Mouse (Mus musculus) heart, postnatal 36 days (tissue): ENCODE measurements around the gene Gm49601. TPM values are rescaled to one million over a fixed set of nuclear protein-coding genes. Genes with fewer than 3 reads are reported as not detected.

Source experiments
- DNase-seq, 2 experiments: peaks; one replicate each; pipeline ENCODE4 v3.0.0; 2021 to 2022
- intact Hi-C: fragments of 180-260 bp; cut with DNase I; formaldehyde crosslinking; loops from one replicate; pipeline ENCODE4 v1.15.1; 2025
- total RNA-seq, 2 experiments: library from RNA; stranded (reverse); gene quantifications; 2 replicates each; pipeline ENCODE4 v1.2.3; 2021

Gm49601 gene
- total RNA-seq, 2 experiments from 2014 or later, result 0.60 to 1.6 TPM

GRCm38 (mm10) chr16:18630291-18630690, 4.1 kb upstream of the Gm49601 start:
- DNase-seq, result no peak
- intact Hi-C loops, result no loop called here

GRCm38 (mm10) chr16:18629390-18630231, 3.4 kb upstream of the Gm49601 start, which contains the start of gene Sept5:
TSS of gene Sept5 (minus strand) at chr16:18629954.
- intact Hi-C loops, result loop anchor here (2.0 to 5.0 kb wide), 3 partner anchors 49 to 228 kb away; no protein-coding TSS in a partner anchor
- peak; percentile 73 to 74 for DNase-seq

- intact Hi-C loops, result loop anchor here (2.0 to 5.0 kb wide), 3 partner anchors 50 to 228 kb away; no protein-coding TSS in a partner anchor
- DNase-seq, result no peak
These were observed 2.7 kb upstream of the Gm49601 start for GRCm38 (mm10) chr16:18628948-18629340.

GRCm38 (mm10) chr16:18628206-18628947, 2.1 kb upstream of the Gm49601 start:
- no peak for DNase-seq

GRCm38 (mm10) chr16:18627163-18627562, 936 bp upstream of the Gm49601 start:
- intact Hi-C loops, result loop anchor here (5.0 kb wide), 2 partner anchors 170 to 230 kb away; no protein-coding TSS in a partner anchor

More at GRCm38 (mm10) chr16:18628206-18628947, 2.1 kb upstream of the Gm49601 start:
- intact Hi-C loops, result loop anchor here (2.0 to 5.0 kb wide), 3 partner anchors 50 to 229 kb away; no protein-coding TSS in a partner anchor

GRCm38 (mm10) chr16:18625791-18626311, 376 bp downstream of the Gm49601 start:
- DNase-seq, result no peak
- intact Hi-C loops, result loop anchor here (5.0 kb wide), 2 partner anchors 171 to 231 kb away; no protein-coding TSS in a partner anchor

More at GRCm38 (mm10) chr16:18627163-18627562, 936 bp upstream of the Gm49601 start:
- no peak for DNase-seq

- no peak for DNase-seq
- intact Hi-C loops, result loop anchor here (5.0 kb wide), 2 partner anchors 172 to 232 kb away; no protein-coding TSS in a partner anchor
These were observed 1.1 kb downstream of the Gm49601 start for GRCm38 (mm10) chr16:18625097-18625496.

GRCm38 (mm10) chr16:18624641-18625040, 1.6 kb downstream of the Gm49601 start:
- intact Hi-C loops, result loop anchor here (5.0 kb wide), 2 partner anchors 173 to 233 kb away; no protein-coding TSS in a partner anchor
- no peak for DNase-seq

GRCm38 (mm10) chr16:18623751-18624540, 2.3 kb downstream of the Gm49601 start:
- intact Hi-C loops, result no loop called here

GRCm38 (mm10) chr16:18622916-18623750, 3.1 kb downstream of the Gm49601 start:
- intact Hi-C loops, result no loop called here
- no peak for DNase-seq

More at GRCm38 (mm10) chr16:18623751-18624540, 2.3 kb downstream of the Gm49601 start:
- no peak for DNase-seq

GRCm38 (mm10) chr16:18622019-18622418, 4.2 kb downstream of the Gm49601 start, which contains the start of gene Gp1bb:
TSS of gene Gp1bb (minus strand) at chr16:18622403.
- intact Hi-C loops, result no loop called here
- no peak for DNase-seq

- intact Hi-C loops, result no loop called here
- DNase-seq, result no peak
These were observed 4.7 kb downstream of the Gm49601 start for GRCm38 (mm10) chr16:18621362-18622001.

- DNase-seq, result no peak
- intact Hi-C loops, result no loop called here
These were observed 5.4 kb downstream of the Gm49601 start for GRCm38 (mm10) chr16:18620601-18621361.

- intact Hi-C loops, result no loop called here
- DNase-seq, result no peak
These were observed 6.0 kb downstream of the Gm49601 start for GRCm38 (mm10) chr16:18620201-18620600.

- intact Hi-C loops, result no loop called here
- DNase-seq, result no peak
These were observed 7.1 kb downstream of the Gm49601 start for GRCm38 (mm10) chr16:18619110-18619509.

- intact Hi-C loops, result no loop called here
These were observed 7.9 kb downstream of the Gm49601 start for GRCm38 (mm10) chr16:18618297-18618696.

GRCm38 (mm10) chr16:18617370-18618065, 8.7 kb downstream of the Gm49601 start:
- intact Hi-C loops, result loop anchor here (1.0 kb wide), 2 partner anchors 174 to 272 kb away; no protein-coding TSS in a partner anchor
- peak; percentile 90 to 93 for DNase-seq

More at GRCm38 (mm10) chr16:18618297-18618696, 7.9 kb downstream of the Gm49601 start:
- no peak for DNase-seq
